Mouse (Mus musculus): ENCODE measurements around the gene Cirbp. TPM values are rescaled to one million over a fixed set of nuclear protein-coding genes. Genes with fewer than 3 reads are reported as not detected.

Cirbp gene
- polyA plus RNA-seq, 3 experiments from 2014 or later: 84.2 to 255 (median 213) TPM

GRCm38 (mm10) chr10:80215048-80215772 lies 49.4 kb downstream of the Cirbp start:
- no peak for ATAC-seq

- no peak for ATAC-seq
These were observed 54.9 kb downstream of the Cirbp start for GRCm38 (mm10) chr10:80220676-80221075.

Other genes starting within 250 kb of the Cirbp start
- gene Kiss1r, start 249.0 kb upstream of the Cirbp start, polyA plus RNA-seq (2017; shearing (Covaris generic)): not detected
- gene R3hdm4, start 244.8 kb upstream of the Cirbp start, polyA plus RNA-seq (2017; shearing (Covaris generic)): 100 to 1,000 TPM in 1 of 3 experiments, 10 to 100 TPM in 2; 96.5 to 106 (median 96.9) TPM
- gene Arid3a, start 238.9 kb upstream of the Cirbp start, polyA plus RNA-seq (2017; shearing (Covaris generic)): 1 to 10 TPM; 2.1 to 3.5 (median 2.4) TPM
- gene Wdr18, start 205.8 kb upstream of the Cirbp start, polyA plus RNA-seq (2017; shearing (Covaris generic)): 10 to 100 TPM; 66.6 to 85.2 (median 74.2) TPM
- gene Grin3b, start 195.3 kb upstream of the Cirbp start, polyA plus RNA-seq (2017; shearing (Covaris generic)): under 1 TPM in 2 of 3 experiments, not detected in 1; 0.16 to 0.20 TPM
- gene Tmem259, start 181.7 kb upstream of the Cirbp start, polyA plus RNA-seq (2017; shearing (Covaris generic)): 1 to 10 TPM; 2.0 to 2.5 (median 2.0) TPM
- gene Cnn2, start 177.4 kb upstream of the Cirbp start, polyA plus RNA-seq (2017; shearing (Covaris generic)): 100 to 1,000 TPM; 672 to 989 (median 979) TPM
- gene Abca7, start 169.5 kb upstream of the Cirbp start, polyA plus RNA-seq (2017; shearing (Covaris generic)): 10 to 100 TPM; 10.7 to 14.2 (median 13.3) TPM
- 100 to 1,000 TPM; 242 to 254 (median 251) TPM for gene Arhgap45, start 149.3 kb upstream of the Cirbp start, polyA plus RNA-seq (2017; shearing (Covaris generic))
- 100 to 1,000 TPM; 137 to 227 (median 211) TPM for gene Polr2e, start 126.2 kb upstream of the Cirbp start, polyA plus RNA-seq (2017; shearing (Covaris generic))
- 100 to 1,000 TPM; 346 to 445 (median 381) TPM for gene Gpx4, start 118.8 kb upstream of the Cirbp start, polyA plus RNA-seq (2017; shearing (Covaris generic))
- 10 to 100 TPM; 30.4 to 39.1 (median 32.6) TPM for gene Sbno2, start 60.4 kb upstream of the Cirbp start, polyA plus RNA-seq (2017; shearing (Covaris generic))
- gene Stk11, start 50.2 kb upstream of the Cirbp start, polyA plus RNA-seq (2017; shearing (Covaris generic)): 10 to 100 TPM; 23.5 to 30.3 (median 25.5) TPM
- gene Atp5d, start 27.4 kb upstream of the Cirbp start, polyA plus RNA-seq (2017; shearing (Covaris generic)): 100 to 1,000 TPM; 297 to 357 (median 299) TPM
- 1 to 10 TPM in 2 of 3 experiments, under 1 TPM in 1; 0.60 to 2.3 (median 1.3) TPM for gene Cbarp, start 25.1 kb upstream of the Cirbp start, polyA plus RNA-seq (2017; shearing (Covaris generic))
- gene Midn, start 17.7 kb upstream of the Cirbp start, polyA plus RNA-seq (2017; shearing (Covaris generic)): 1 to 10 TPM; 7.3 to 9.3 (median 7.5) TPM
- gene 1600002K03Rik, start 7.0 kb downstream of the Cirbp start, polyA plus RNA-seq (2017; shearing (Covaris generic)): 10 to 100 TPM; 17.9 to 28.4 (median 20.5) TPM
- gene Efna2, start 13.5 kb downstream of the Cirbp start, polyA plus RNA-seq (2017; shearing (Covaris generic)): not detected
- 10 to 100 TPM; 57.7 to 85.1 (median 67.4) TPM for gene Mum1, start 60.4 kb downstream of the Cirbp start, polyA plus RNA-seq (2017; shearing (Covaris generic))
- gene Ndufs7, start 83.1 kb downstream of the Cirbp start, polyA plus RNA-seq (2017; shearing (Covaris generic)): 100 to 1,000 TPM; 183 to 267 (median 228) TPM
- gene Gamt, start 95.0 kb downstream of the Cirbp start, polyA plus RNA-seq (2017; shearing (Covaris generic)): 1 to 10 TPM in 1 of 3 experiments, under 1 TPM in 2; 0.67 to 1.7 (median 0.75) TPM
- gene Dazap1, start 95.5 kb downstream of the Cirbp start, polyA plus RNA-seq (2017; shearing (Covaris generic)): 10 to 100 TPM; 12.3 to 14.4 (median 14.0) TPM
- gene Rps15, start 126.5 kb downstream of the Cirbp start, polyA plus RNA-seq (2017; shearing (Covaris generic)): 1,000 to 10,000 TPM in 2 of 3 experiments, 100 to 1,000 TPM in 1; 970 to 1,806 (median 1,658) TPM
- under 1 TPM; 0.04 to 0.35 (median 0.05) TPM for gene Apc2, start 130.0 kb downstream of the Cirbp start, polyA plus RNA-seq (2017; shearing (Covaris generic))
- 10 to 100 TPM; 38.1 to 52.1 (median 41.8) TPM for gene 2310011J03Rik, start 154.6 kb downstream of the Cirbp start, polyA plus RNA-seq (2017; shearing (Covaris generic))
- gene Pcsk4, start 163.5 kb downstream of the Cirbp start, polyA plus RNA-seq (2017; shearing (Covaris generic)): 10 to 100 TPM in 1 of 3 experiments, 1 to 10 TPM in 2; 2.2 to 10.8 (median 9.5) TPM
- gene Reep6, start 164.0 kb downstream of the Cirbp start, polyA plus RNA-seq (2017; shearing (Covaris generic)): not detected
- not detected for gene Adamtsl5, start 182.4 kb downstream of the Cirbp start, polyA plus RNA-seq (2017; shearing (Covaris generic))
- not detected for gene Plk5, start 190.5 kb downstream of the Cirbp start, polyA plus RNA-seq (2017; shearing (Covaris generic))
- 1 to 10 TPM in 1 of 3 experiments, under 1 TPM in 2; 0.79 to 1.3 (median 0.79) TPM for gene Mex3d, start 221.7 kb downstream of the Cirbp start, polyA plus RNA-seq (2017; shearing (Covaris generic))
- gene Mbd3, start 233.6 kb downstream of the Cirbp start, polyA plus RNA-seq (2017; shearing (Covaris generic)): 10 to 100 TPM; 19.2 to 30.4 (median 25.9) TPM
- gene Uqcr11, start 240.8 kb downstream of the Cirbp start, polyA plus RNA-seq (2017; shearing (Covaris generic)): 100 to 1,000 TPM; 289 to 335 (median 330) TPM